Mouse (Mus musculus) hindbrain, embryonic 13.5 days (tissue): ENCODE measurements around the gene Cdr2. TPM values are rescaled to one million over a fixed set of nuclear protein-coding genes. Genes with fewer than 3 reads are reported as not detected.
"Not testable (repeated sequence)": the region's sequence is repeated elsewhere in the genome, so short reads cannot be mapped to it uniquely, and the experiment has no call there.

Experiments
- ATAC-seq: fragments of 200-750 bp; cut with Nextera tagmentation; 2 replicates; pipeline ENCODE4 v1.8.0; 2017; ENCODE audit warnings: moderate TSS enrichment; ENCODE audit not compliant: low FRiP score
- H3K27ac ChIP-seq: fragments of 300-500 bp; sonication (generic); 2 replicates; pipeline ENCODE4 v1.5.1; 2015; ENCODE audit warnings: inconsistent platforms, mild to moderate bottlenecking, moderate library complexity
- H3K27me3 ChIP-seq: fragments of 300-500 bp; sonication (generic); 2 replicates; pipeline ENCODE4 v1.6.1; 2015; ENCODE audit warnings: mild to moderate bottlenecking, inconsistent platforms
- H3K36me3 ChIP-seq: fragments of 300-500 bp; sonication (generic); 2 replicates; pipeline ENCODE4 v1.6.1; 2015; ENCODE audit warnings: mild to moderate bottlenecking, inconsistent platforms
- H3K4me1 ChIP-seq: fragments of 300-500 bp; sonication (generic); replicated peaks from 2 replicates; pipeline ENCODE4 v1.6.1; 2015; ENCODE audit warnings: inconsistent platforms
- H3K4me2 ChIP-seq: fragments of 300-500 bp; sonication (generic); 2 replicates; pipeline ENCODE4 v1.6.1; 2015; ENCODE audit warnings: inconsistent platforms, mild to moderate bottlenecking, moderate library complexity
- H3K4me3 ChIP-seq: fragments of 300-500 bp; sonication (generic); 2 replicates; pipeline ENCODE4 v1.5.1; 2015; ENCODE audit warnings: mild to moderate bottlenecking, inconsistent platforms
- H3K9ac ChIP-seq: fragments of 300-500 bp; sonication (generic); 2 replicates; pipeline ENCODE4 v1.6.1; 2015; ENCODE audit warnings: mild to moderate bottlenecking, inconsistent platforms
- H3K9me3 ChIP-seq: fragments of 300-500 bp; sonication (generic); 2 replicates; pipeline ENCODE4 v1.6.1; 2016; ENCODE audit warnings: inconsistent platforms
- WGBS: fragments of 180-500 bp; shearing (Covaris S2); methylation state at CpG from one replicate; pipeline ENCODE4 v1.1.7; 2015; 5-methylcytosine and 5-hydroxymethylcytosine counted together
- polyA plus RNA-seq: library from polyadenylated mRNA; unstranded; fragments of >200 nt; fragmentation: Nextera tagmentation; extraction: Ambion mirVana; gene quantifications from 2 replicates; pipeline ENCODE4 v1.2.1, GENCODE M21; 2015

Gene Cdr2
- polyA plus RNA-seq, 1 experiment from 2014 or later, result 16.1 TPM

- Histone ChIP-seq H3K4me3 (no peak overlapping the region), H3K9ac (no peak overlapping the region), H3K4me2 (no peak overlapping the region), H3K4me1 (no peaks in the 10 kb centered on the region), H3K27me3 (no peaks in the 10 kb centered on the region), H3K27ac (no peak overlapping the region), H3K36me3 (no peaks in the 10 kb centered on the region), H3K9me3 (no peaks in the 10 kb centered on the region)
- WGBS, result 81% methylated on average over 3 of the region's 3 CpGs
- ATAC-seq, result no peak
Observed at GRCm38 (mm10) chr7:121000065-121000822, 18.1 kb upstream of the Cdr2 start.

- Histone ChIP-seq H3K9me3 (no peaks in the 10 kb centered on the region), H3K36me3 (no peaks in the 10 kb centered on the region), H3K27me3 (no peaks in the 10 kb centered on the region), H3K4me3 (no peak overlapping the region), H3K4me1 (no peaks in the 10 kb centered on the region), H3K9ac (no peak overlapping the region), H3K4me2 (no peak overlapping the region), H3K27ac (no peak overlapping the region)
- no peak for ATAC-seq
- 72% methylated on average over 2 of the region's 2 CpGs for WGBS
Observed at GRCm38 (mm10) chr7:120999021-120999530, 17.0 kb upstream of the Cdr2 start.

GRCm38 (mm10) chr7:120991191-120991590 lies 9.1 kb upstream of the Cdr2 start:
- Histone ChIP-seq H3K27ac (no peak overlapping the region), H3K4me1 (no peaks in the 10 kb centered on the region), H3K9ac (no peak overlapping the region), H3K27me3 (no peaks in the 10 kb centered on the region), H3K9me3 (no peaks in the 10 kb centered on the region), H3K36me3 (no peaks in the 10 kb centered on the region), H3K4me3 (no peak overlapping the region), H3K4me2 (no peak overlapping the region)
- 64% methylated on average over 8 of the region's 8 CpGs for WGBS
- ATAC-seq, result no peak

DNA sequence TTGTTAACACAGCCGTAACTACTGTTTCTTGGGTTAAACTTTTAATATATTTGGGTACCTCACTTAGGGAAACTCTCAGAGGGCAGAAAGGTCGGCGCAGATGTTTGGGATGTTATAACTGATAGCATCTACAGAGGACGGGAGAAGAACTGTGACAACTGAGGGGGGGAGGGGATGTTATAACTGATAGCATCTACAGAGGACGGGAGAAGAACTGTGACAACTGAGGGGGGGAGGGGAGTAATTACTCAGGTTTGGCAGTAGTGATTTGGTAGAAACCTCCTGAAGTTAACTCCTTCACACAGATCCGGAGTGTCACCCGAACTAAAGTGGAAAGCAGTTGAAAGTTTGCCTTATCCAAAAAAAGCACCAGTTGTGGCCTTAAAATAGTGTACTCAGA lies 856 bp upstream of the Cdr2 start:
- Histone ChIP-seq H3K36me3 (no peaks in the 10 kb centered on the region), H3K9me3 (no peaks in the 10 kb centered on the region), H3K4me3 (peak overlapping the region; percentile 95), H3K27me3 (0 out of 2 replicates have a peak, but pooled peaks cover 2% of the 10 kb centered on the region), H3K4me2 (peak overlapping the region; percentile 84), H3K4me1 (peaks cover 35% of the 10 kb centered on the region), H3K27ac (peak overlapping the region; percentile 84), H3K9ac (peak overlapping the region; percentile 82)
- 19% methylated on average over 7 of the region's 7 CpGs for WGBS
- ATAC-seq, result no peak

DNA sequence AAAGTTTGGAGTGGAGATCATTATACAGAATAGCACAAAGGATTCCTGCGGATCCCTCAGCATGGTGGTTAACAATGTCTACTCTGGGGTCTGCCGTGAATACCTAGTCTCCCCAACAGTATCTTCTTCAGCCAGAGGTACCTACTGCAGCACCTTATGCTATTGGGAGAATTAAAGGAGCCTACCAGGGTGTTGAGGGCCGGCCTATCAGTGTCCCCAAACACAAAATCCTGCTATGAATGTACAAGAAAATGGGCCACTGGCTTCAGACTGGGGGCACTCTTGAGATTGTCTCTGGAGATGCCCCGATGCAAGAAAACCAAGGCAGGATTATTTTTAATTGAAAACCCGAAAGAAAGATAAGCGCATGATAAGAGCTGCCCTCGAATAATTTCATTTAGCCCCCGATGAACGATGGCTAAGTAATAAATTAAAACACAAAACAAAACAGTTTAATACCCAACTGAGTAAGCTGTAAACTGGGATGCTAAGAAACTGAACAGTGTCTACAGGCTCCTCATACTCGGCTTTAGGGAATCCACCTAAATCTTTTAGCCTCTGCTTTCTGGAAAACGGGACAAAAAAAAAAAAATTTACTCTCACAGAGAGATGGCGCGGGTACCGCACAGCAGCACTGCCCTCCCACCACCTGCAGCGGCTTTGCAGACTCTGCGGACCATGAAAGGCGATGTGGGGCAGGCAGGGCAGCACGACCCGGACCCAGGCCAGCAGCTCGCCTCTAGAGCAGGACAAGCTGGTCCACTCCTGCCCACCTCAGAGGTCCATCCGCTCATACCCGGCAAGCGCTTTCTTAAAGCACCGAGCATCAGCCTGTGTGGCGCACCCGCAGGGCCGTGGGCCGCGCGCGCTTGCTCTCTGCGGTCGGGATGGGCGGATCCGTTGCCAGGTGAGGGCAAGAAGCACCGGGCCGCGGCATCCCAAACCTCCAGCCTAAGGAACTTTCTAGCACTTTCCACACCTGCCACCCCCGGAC lies 884 bp downstream of the Cdr2 start:
- H3K4me3 ChIP-seq, result peak overlapping the region; percentile 95
- peaks cover 47% of the 10 kb centered on the region for H3K4me1 ChIP-seq
- H3K36me3 ChIP-seq, result no peaks in the 10 kb centered on the region
- H3K27me3 ChIP-seq, result 0 out of 2 replicates have a peak, but pooled peaks cover 2% of the 10 kb centered on the region
- H3K4me2 ChIP-seq, result peak overlapping the region; percentile 69
- no peaks in the 10 kb centered on the region for H3K9me3 ChIP-seq
- peak; percentile 71 for ATAC-seq
- WGBS, result 4% methylated on average over 39 of the region's 39 CpGs
- peak overlapping the region; percentile 86 for H3K9ac ChIP-seq
- H3K27ac ChIP-seq, result peak overlapping the region; percentile 87

DNA sequence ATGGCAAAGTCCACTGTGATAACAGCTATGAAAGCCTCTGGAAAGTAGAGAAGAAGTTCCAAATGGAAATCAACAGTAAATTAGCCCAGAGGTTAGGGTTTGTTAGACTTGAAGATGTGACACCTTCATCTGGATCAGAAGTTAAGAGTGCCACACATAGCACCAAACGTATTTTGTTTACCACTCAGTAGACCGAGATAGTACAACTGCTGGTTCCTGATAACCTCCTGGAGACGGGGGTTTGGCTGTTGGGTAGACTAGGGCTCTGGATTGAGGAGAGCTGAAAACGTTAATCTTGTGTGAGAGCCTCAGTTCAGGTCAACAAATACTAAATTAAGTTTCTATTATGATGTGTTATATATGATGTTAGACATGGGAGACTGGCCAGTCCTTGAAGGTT lies 2.1 kb downstream of the Cdr2 start:
- no peak for ATAC-seq
- WGBS, result 91% methylated on average over 4 of the region's 4 CpGs
- peak overlapping the region; percentile 95 for H3K4me3 ChIP-seq
- H3K4me2 ChIP-seq, result peak overlapping the region; percentile 69
- H3K9ac ChIP-seq, result no peak overlapping the region
- 0 out of 2 replicates have a peak, but pooled peaks cover 2% of the 10 kb centered on the region for H3K27me3 ChIP-seq
- no peaks in the 10 kb centered on the region for H3K9me3 ChIP-seq
- H3K4me1 ChIP-seq, result peaks cover 47% of the 10 kb centered on the region
- H3K36me3 ChIP-seq, result no peaks in the 10 kb centered on the region
- H3K27ac ChIP-seq, result no peak overlapping the region

- Histone ChIP-seq H3K27ac (peak overlapping the region; percentile 30; the same call in 1 of the 2 replicates), H3K4me3 (no peak overlapping the region), H3K4me1 (peaks cover 48% of the 10 kb centered on the region), H3K27me3 (no peaks in the 10 kb centered on the region), H3K36me3 (no peaks in the 10 kb centered on the region), H3K9me3 (no peaks in the 10 kb centered on the region), H3K9ac (no peak overlapping the region), H3K4me2 (no peak overlapping the region)
- WGBS, result 48% methylated on average over 7 of the region's 7 CpGs
- ATAC-seq, result no peak
Observed at GRCm38 (mm10) chr7:120977063-120977462, 5.0 kb downstream of the Cdr2 start.

GRCm38 (mm10) chr7:120974001-120974400 lies 8.1 kb downstream of the Cdr2 start:
- no peaks in the 10 kb centered on the region for H3K9me3 ChIP-seq
- peaks cover 6% of the 10 kb centered on the region for H3K36me3 ChIP-seq
- H3K27ac ChIP-seq, result no peak overlapping the region
- peaks cover 31% of the 10 kb centered on the region for H3K4me1 ChIP-seq
- no peaks in the 10 kb centered on the region for H3K27me3 ChIP-seq
- no peak overlapping the region for H3K4me2 ChIP-seq
- WGBS, result 88% methylated on average over 3 of the region's 3 CpGs
- no peak overlapping the region for H3K9ac ChIP-seq
- no peak overlapping the region for H3K4me3 ChIP-seq
- ATAC-seq, result no peak

DNA sequence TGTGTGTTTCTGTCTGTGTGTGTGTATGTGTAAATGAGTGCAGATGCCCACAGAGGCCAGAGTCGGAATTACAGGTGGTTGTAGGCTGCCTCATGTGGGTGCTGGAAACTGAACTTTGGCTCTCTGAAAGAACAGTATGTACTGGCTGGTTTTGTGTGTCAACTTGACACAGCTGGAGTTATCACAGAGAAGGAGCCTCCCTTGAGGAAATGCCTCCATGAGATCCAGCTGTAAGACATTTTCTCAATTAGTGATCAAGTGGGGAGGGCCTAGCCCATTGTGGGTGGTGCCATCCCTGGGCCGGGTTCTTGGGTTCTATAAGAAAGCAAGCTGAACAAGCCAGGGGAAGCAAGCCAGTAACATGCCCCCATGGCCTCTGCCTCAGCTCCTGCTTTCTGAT lies 9.6 kb downstream of the Cdr2 start:
- H3K9ac ChIP-seq, H3K9me3 ChIP-seq, H3K27me3 ChIP-seq, H3K4me2 ChIP-seq, H3K4me3 ChIP-seq, ATAC-seq, H3K27ac ChIP-seq: not testable (repeated sequence)
- H3K36me3 ChIP-seq, result peaks cover 20% of the 10 kb centered on the region
- peaks cover 19% of the 10 kb centered on the region for H3K4me1 ChIP-seq
- 81% methylated on average over 2 of the region's 2 CpGs for WGBS

- H3K9ac ChIP-seq, result no peak overlapping the region
- WGBS, result 91% methylated on average over 5 of the region's 5 CpGs
- ATAC-seq, result no peak
- H3K36me3 ChIP-seq, result peaks cover 26% of the 10 kb centered on the region
- no peak overlapping the region for H3K27ac ChIP-seq
- no peak overlapping the region for H3K4me3 ChIP-seq
- no peaks in the 10 kb centered on the region for H3K27me3 ChIP-seq
- no peaks in the 10 kb centered on the region for H3K9me3 ChIP-seq
- no peak overlapping the region for H3K4me2 ChIP-seq
- peaks cover 11% of the 10 kb centered on the region; the same call in 1 of the 2 replicates for H3K4me1 ChIP-seq
Observed at GRCm38 (mm10) chr7:120970112-120970511, 12.0 kb downstream of the Cdr2 start.

- H3K4me2 ChIP-seq, result no peak overlapping the region
- H3K27ac ChIP-seq, result no peak overlapping the region
- WGBS, result 94% methylated on average over 7 of the region's 7 CpGs
- peaks cover 26% of the 10 kb centered on the region for H3K36me3 ChIP-seq
- no peak for ATAC-seq
- no peaks in the 10 kb centered on the region for H3K27me3 ChIP-seq
- H3K9me3 ChIP-seq, result no peaks in the 10 kb centered on the region
- no peak overlapping the region for H3K9ac ChIP-seq
- no peak overlapping the region for H3K4me3 ChIP-seq
- H3K4me1 ChIP-seq, result peaks cover 7% of the 10 kb centered on the region; the same call in 1 of the 2 replicates
Observed at GRCm38 (mm10) chr7:120969221-120969620, 12.9 kb downstream of the Cdr2 start.

DNA sequence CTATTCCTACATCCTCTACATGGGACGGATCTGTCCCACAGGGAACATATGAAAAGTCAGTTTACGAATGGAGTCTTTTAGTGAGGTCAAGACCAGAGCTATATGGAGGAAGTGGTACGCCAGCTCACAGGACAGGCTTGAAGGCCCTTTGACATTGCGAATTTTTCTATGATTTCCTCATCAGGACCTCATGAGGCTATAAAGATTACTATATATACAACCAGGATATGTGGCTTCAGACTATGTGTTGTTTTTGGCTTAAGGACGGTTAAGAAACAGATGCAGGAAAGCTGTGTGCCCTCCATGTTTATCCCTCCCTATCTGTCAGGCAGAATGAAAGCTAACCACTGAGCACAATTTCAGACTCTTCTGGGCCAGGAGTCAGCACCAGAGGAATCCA lies 19.0 kb downstream of the Cdr2 start:
- Histone ChIP-seq H3K4me3 (no peak overlapping the region), H3K4me1 (no peaks in the 10 kb centered on the region), H3K27ac (no peak overlapping the region), H3K9me3 (no peaks in the 10 kb centered on the region), H3K36me3 (peaks cover 38% of the 10 kb centered on the region), H3K9ac (no peak overlapping the region), H3K27me3 (no peaks in the 10 kb centered on the region), H3K4me2 (no peak overlapping the region)
- WGBS, result 90% methylated on average over 5 of the region's 5 CpGs
- no peak for ATAC-seq
